Mouse (Mus musculus) sigmoid colon, adult 10 weeks (tissue): ENCODE results near the gene Gm14391. TPM values are rescaled to one million over a fixed set of nuclear protein-coding genes. Genes with fewer than 3 reads are reported as not detected.

Experiments
- polyA plus RNA-seq: library from polyadenylated mRNA; stranded (reverse); fragments of 350-450 nt; fragmentation: Illumina TruSeq; extraction: RNeasy Lipid Tissue Mini Kit (QIAGEN cat#74804); gene quantifications from one replicate; pipeline ENCODE4 v1.2.3, GENCODE M21; 2014; ENCODE audit warnings: low read depth, low replicate concordance

The Gm14391 gene
- polyA plus RNA-seq: 34.9 TPM

DNA sequence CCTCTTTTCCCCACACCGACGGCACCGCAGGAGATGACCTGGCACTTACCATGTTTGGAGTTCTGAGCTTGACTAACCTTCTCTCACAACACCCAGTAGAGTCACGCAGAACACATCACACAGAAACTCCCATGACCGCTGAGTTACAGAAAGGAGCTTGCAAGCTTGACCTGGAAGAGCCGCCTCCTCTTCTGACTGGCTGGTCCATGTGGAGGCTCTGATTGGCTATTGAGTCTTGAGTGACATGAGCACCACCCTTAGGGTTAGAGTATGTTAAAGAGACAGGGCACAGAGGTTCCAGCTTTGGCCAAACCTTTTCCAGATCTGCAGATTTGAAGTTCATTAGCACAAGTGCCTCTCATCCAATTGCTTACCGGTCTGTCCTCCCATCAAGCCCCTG lies at the start of gene Gm14391:
TSS of gene Gm14391 (minus strand) at position 186 of the 400 bp plus-strand sequence.

GRCm38 (mm10) chr2:175175401-175176180 lies 31.1 kb downstream of the Gm14391 start, which contains the start of gene Gm14443:
Gm14443 (minus strand) TSS chr2:175175871.

GRCm38 (mm10) chr2:175141993-175142295 lies 64.8 kb downstream of the Gm14391 start, which contains the start of gene Gm14399:
Gm14399 (minus strand) TSS chr2:175142012.

Other genes with a start within 250 kb of the Gm14391 start
- not detected for gene Gm14444, start 196.7 kb downstream of the Gm14391 start, polyA plus RNA-seq
- 2.4 TPM for gene Gm14393, start 139.1 kb downstream of the Gm14391 start, polyA plus RNA-seq
- 48.4 TPM for gene Gm14399, start 64.9 kb downstream of the Gm14391 start, polyA plus RNA-seq
- 3.7 TPM for gene Gm14443, start 31.0 kb downstream of the Gm14391 start, polyA plus RNA-seq
- 67.5 TPM for gene Gm14440, start 68.2 kb upstream of the Gm14391 start, polyA plus RNA-seq
- gene Gm4631, start 131.3 kb upstream of the Gm14391 start, polyA plus RNA-seq: 101 TPM
- 30.9 TPM for gene Zfp968, start 165.5 kb upstream of the Gm14391 start, polyA plus RNA-seq
- gene Gm4724, start 228.9 kb upstream of the Gm14391 start, polyA plus RNA-seq: 32.4 TPM